Mouse (Mus musculus): ENCODE data around the gene Larp4. TPM values are rescaled to one million over a fixed set of nuclear protein-coding genes. Genes with fewer than 3 reads are reported as not detected.
"Not testable (repeated sequence)": the region's sequence is repeated elsewhere in the genome, so short reads cannot be mapped to it uniquely, and the experiment has no call there.

Gene Larp4
- polyA plus RNA-seq, 1 experiment from 2014 or later = 46.4 TPM

DNA sequence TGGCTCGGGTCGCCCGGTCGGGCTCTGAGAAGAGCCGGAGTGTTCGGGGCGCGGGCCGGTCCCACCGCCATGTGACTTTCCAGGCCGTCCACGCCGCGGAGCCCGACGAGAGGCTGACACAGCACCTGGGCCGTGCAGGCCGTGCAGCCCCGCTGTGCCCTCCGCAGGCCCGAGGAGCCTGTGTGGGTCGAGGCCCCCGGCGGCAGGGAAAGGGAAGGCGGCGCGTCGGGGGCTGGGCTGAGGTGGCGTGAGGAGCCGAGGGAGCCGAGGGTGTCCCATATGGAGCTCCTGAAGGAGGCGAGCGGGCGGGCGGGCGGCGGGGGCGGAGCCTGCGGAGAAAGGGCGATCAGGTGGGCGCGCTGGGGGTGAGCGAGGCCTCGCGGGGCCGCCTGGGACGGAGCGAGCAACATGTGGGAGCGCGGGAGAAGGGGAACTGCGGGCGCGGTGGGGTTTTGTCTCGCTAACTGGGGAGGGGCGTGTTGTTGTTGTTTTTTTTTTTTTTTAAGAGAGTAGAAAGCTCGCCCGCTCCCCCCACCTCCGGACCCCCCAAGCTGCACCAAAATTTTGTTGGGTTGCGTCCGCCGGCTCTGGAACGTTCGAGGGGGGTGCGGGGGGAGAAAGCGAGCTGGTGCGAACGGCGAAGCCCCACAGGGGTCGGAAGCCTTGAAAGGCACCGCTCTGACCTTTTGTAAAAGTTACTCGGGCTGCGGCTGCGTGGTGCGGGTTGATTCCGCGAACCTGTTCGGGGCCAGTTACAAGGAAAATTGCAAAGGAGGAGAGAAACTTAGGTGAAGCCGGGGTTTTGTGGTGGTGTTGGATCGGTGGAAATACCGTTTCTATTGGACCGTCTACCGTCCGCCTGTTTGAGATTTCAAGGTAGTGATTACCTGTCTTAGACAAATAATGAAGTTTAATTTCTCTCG, 3.4 kb downstream of the Larp4 start:
- peak; percentile 88 for ATAC-seq
- peak overlapping the region; percentile 99 for H3K4me3 ChIP-seq (replicated peaks)
- peak overlapping the region; percentile 65 for H3K4me2 ChIP-seq (replicated peaks)
- H3K9ac ChIP-seq = peak overlapping the region; percentile 95
- H3K4me1 ChIP-seq (replicated peaks) = 0 out of 2 replicates have a peak, but pooled peaks cover 3% of the 10 kb centered on the region
- H3K27me3 ChIP-seq (replicated peaks) = no peaks in the 10 kb centered on the region
- no peaks in the 10 kb centered on the region for H3K36me3 ChIP-seq
- peak overlapping the region; percentile 99 for H3K27ac ChIP-seq
- H3K9me3 ChIP-seq = no peaks in the 10 kb centered on the region
- under 1% methylated on average over 83 of the region's 84 CpGs for WGBS

DNA sequence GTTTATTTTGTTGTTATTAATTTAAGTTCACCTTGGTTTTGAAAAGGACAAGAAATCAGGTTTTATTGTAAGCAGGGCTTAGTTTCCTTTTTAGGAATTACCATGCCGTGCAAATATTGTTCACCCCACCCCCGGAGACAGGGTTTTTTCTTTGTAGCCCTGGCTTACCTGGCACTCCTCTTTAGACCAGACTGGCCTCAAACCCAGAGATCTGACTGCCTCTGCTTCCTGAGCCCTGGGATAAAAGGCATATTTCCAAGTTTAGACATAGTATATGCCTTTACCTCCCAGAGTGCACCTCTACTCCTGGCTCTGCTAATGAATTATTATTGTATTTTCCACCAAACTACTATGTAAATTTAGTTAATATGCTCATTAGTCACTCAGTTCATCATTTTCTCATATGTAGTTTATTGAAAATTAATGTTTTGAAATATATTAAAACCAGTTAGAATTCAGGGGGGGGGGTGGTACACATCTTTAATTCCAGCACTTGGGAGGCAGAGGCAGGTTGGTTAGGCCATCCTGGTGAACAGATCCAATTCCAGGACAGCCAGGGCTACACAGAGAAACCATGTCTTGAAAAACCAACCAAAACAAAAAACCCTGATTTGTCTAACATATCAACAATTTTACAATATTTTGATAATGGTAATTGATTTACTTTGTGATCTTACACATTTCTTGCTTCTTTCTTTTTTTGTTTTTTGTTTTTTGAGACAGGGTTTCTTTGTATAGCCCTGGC, 4.8 kb downstream of the Larp4 start:
- Histone ChIP-seq H3K4me3 (replicated peaks) (no peak overlapping the region), H3K27me3 (replicated peaks) (no peaks in the 10 kb centered on the region), H3K4me1 (replicated peaks) (0 out of 2 replicates have a peak, but pooled peaks cover 3% of the 10 kb centered on the region), H3K9me3 (no peaks in the 10 kb centered on the region), H3K36me3 (no peaks in the 10 kb centered on the region), H3K4me2 (replicated peaks) (peak overlapping the region; percentile 65; the same call in 1 of the 2 replicates), H3K27ac (no peak overlapping the region), H3K9ac (no peak overlapping the region)
- WGBS = 60% methylated on average over 2 of the region's 2 CpGs
- ATAC-seq = no peak

DNA sequence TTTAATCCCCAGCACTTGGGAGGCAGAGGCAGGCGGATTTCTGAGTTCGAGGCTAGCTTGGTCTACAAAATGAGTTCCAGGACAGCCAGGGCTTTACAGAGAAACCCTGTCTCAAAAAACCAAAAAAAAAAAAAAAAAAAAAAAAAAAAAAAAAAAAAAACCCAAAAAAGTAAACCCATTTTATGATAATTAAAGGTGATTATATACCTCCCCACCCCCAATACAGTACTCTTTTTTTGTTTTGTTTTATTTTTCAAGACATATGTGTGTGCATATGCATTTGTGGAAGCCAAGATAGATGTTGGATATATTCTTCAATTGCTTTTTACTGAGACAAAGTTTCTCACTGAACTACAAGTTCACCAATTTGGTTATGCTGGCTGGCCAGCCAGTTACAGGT, 6.3 kb downstream of the Larp4 start:
- not testable (repeated sequence) for H3K9me3 ChIP-seq; H3K4me2 ChIP-seq (replicated peaks); H3K4me1 ChIP-seq (replicated peaks); H3K36me3 ChIP-seq; ATAC-seq; H3K4me3 ChIP-seq (replicated peaks); H3K9ac ChIP-seq; H3K27me3 ChIP-seq (replicated peaks); H3K27ac ChIP-seq
- WGBS = 92% methylated on average over 2 of the region's 2 CpGs

DNA sequence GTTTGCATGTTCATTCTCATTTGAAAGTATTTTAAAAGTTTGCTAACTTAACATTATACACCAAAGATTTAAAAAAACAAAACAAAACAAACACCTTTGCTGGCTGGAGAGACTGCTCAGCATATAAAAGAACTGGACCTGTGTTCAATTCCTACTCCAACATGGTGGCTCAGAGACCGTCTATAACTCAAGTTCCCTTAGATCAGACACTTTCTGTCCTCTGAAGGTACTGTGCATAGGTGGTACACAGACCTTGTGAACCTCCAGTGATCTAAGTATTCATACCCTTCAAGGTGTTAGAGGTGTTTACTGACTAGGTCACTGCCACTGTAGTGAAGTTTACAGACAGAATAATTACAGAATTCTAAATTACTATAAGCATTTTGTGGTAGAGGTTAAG, 9.4 kb downstream of the Larp4 start:
- H3K9me3 ChIP-seq = no peaks in the 10 kb centered on the region
- H3K36me3 ChIP-seq = no peaks in the 10 kb centered on the region
- no peak overlapping the region for H3K4me2 ChIP-seq (replicated peaks)
- no peak overlapping the region for H3K9ac ChIP-seq
- H3K27me3 ChIP-seq (replicated peaks) = no peaks in the 10 kb centered on the region
- H3K27ac ChIP-seq = no peak overlapping the region
- ATAC-seq = no peak
- H3K4me3 ChIP-seq (replicated peaks) = no peak overlapping the region
- 69% methylated on average over 1 of the region's 1 CpGs for WGBS
- H3K4me1 ChIP-seq (replicated peaks) = 0 out of 2 replicates have a peak, but pooled peaks cover 5% of the 10 kb centered on the region

DNA sequence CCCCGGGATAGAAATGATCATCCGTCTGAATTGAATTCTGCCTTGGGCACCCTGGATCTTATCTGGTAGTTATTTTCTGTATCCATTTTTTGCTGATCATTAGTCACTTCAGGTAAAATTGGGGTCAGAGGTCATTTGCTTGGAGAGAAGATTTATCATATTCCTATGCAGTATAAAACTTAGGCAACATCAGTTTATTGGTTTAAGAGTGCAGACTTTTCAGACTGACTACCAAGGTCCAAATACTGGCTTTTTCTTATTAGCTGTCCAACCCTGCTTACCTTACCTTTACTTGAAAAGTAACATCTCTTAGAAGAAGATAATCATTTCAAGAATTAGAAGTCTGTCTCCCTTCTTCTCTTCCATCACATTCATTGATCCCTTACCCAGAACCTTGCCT, 9.8 kb downstream of the Larp4 start:
- Histone ChIP-seq H3K27me3 (replicated peaks) (no peaks in the 10 kb centered on the region), H3K9me3 (no peaks in the 10 kb centered on the region), H3K4me1 (replicated peaks) (0 out of 2 replicates have a peak, but pooled peaks cover 2% of the 10 kb centered on the region), H3K36me3 (no peaks in the 10 kb centered on the region), H3K4me2 (replicated peaks) (no peak overlapping the region), H3K27ac (no peak overlapping the region), H3K4me3 (replicated peaks) (no peak overlapping the region), H3K9ac (no peak overlapping the region)
- peak; percentile 62 for ATAC-seq
- WGBS = 54% methylated on average over 2 of the region's 2 CpGs

DNA sequence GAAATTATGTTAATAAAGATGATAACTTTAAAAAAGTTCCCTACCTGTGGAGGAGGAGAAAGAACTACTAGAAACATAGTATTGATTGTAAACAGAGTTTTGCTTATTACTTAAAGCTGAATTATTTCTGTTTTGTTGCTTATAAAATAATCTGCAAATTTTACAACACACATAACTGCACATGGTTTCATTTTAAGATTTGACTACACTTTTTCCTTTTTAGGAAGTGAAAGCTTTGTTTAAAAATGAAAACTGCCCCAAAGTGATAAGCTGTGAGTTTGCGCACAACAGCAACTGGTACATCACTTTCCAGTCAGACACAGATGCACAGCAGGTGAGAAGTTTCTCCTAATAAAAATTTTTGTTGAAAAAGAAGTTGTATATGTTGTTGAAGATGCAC, 23.2 kb downstream of the Larp4 start:
- WGBS = 91% methylated on average over 1 of the region's 1 CpGs
- H3K36me3 ChIP-seq = peaks cover 5% of the 10 kb centered on the region
- ATAC-seq = no peak

DNA sequence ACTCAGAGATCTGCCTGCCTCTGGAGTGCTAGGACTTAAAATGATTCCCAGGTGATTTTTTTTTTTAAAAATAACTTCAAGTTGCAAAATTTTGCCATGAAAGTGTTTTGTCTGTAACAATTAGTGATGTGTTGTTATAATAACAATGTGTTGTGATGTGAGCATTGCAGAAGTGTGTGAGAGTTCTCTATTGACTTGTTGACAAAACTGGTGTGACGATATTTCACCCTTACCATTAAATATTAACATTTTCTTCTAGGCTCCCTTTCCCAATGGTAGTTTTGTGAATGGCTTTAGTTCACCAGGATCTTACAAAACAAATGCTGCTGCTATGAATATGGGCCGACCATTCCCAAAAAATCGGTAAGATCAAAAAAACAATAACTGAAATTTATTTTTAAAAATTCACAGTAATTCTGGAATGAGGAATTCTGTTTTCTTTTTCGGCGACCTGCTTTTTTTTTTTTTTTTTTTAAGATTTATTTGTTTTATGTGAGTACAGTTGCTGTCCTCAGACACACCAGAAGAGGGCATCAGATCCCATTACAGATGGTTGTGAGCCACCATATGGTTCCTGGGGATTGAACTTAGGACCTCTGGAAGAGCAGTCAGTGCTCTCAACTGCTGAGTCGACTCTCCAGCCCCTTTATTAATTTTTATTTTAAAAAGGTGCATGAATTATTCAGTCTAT, 27.4 kb downstream of the Larp4 start:
- ATAC-seq = no peak
- Histone ChIP-seq H3K27ac (no peak overlapping the region), H3K4me1 (replicated peaks) (no peaks in the 10 kb centered on the region), H3K9ac (no peak overlapping the region), H3K27me3 (replicated peaks) (no peaks in the 10 kb centered on the region), H3K4me2 (replicated peaks) (no peak overlapping the region), H3K36me3 (peaks cover 12% of the 10 kb centered on the region), H3K9me3 (no peaks in the 10 kb centered on the region), H3K4me3 (replicated peaks) (no peak overlapping the region)
- WGBS = 94% methylated on average over 6 of the region's 6 CpGs

More for the DNA sequence above, 23.2 kb downstream of the Larp4 start:
- H3K9me3 ChIP-seq = no peaks in the 10 kb centered on the region
- H3K27ac ChIP-seq = no peak overlapping the region
- H3K27me3 ChIP-seq (replicated peaks) = no peaks in the 10 kb centered on the region
- H3K4me2 ChIP-seq (replicated peaks) = no peak overlapping the region
- no peak overlapping the region for H3K9ac ChIP-seq
- H3K4me1 ChIP-seq (replicated peaks) = no peaks in the 10 kb centered on the region
- H3K4me3 ChIP-seq (replicated peaks) = no peak overlapping the region

DNA sequence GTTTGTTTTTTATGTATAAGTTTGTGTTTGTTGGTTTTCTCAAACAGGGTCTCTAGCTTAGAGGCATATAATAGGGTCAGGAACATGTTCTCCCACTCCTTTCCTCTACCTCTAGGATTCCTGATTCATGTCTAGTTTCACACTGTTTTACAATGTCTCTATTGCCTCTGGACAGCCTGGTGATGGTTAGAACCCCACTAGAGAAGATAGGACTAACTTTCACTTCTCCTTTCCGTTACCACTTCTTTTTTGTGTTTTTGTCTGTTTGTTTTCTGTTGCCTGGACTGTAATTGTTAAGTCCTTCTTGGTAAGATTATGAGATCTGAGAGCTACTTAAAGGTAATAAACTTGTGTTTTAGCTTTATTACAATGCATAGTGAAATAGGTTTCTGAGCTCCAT, 29.5 kb downstream of the Larp4 start:
- no peak overlapping the region for H3K9ac ChIP-seq
- H3K4me3 ChIP-seq (replicated peaks) = no peak overlapping the region
- no peaks in the 10 kb centered on the region for H3K4me1 ChIP-seq (replicated peaks)
- H3K36me3 ChIP-seq = peaks cover 18% of the 10 kb centered on the region
- H3K4me2 ChIP-seq (replicated peaks) = no peak overlapping the region
- no peaks in the 10 kb centered on the region for H3K9me3 ChIP-seq
- 90% methylated on average over 1 of the region's 1 CpGs for WGBS
- no peak overlapping the region for H3K27ac ChIP-seq
- no peak for ATAC-seq
- H3K27me3 ChIP-seq (replicated peaks) = no peaks in the 10 kb centered on the region

DNA sequence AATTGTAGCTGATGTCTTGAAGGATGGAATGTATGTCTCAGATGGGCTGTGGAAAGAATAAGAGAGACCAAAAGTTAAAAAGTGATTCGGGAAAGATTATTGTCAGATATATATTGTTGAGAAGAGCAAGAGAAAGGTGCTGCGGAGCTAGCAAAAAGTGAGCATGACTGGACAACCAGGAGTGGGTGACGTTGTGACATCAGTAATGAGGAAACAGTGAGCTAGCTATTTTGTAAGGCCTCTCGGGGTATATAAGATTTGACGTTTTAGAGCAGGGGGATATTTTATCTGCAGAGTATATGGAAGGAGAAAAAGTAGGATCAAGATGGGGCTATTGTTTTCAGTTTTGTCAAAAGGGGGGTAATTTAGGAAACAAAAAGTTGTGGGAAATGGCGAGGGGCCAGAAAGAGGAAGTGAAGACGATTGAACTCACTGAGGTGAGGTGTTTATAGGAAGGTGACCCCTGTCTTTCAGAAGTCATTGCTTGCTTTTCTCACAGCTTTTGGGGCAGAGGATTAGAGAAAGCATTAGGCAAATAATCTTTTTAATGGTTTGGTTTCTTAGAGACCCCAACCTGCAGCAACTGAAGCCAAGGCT, 34.9 kb downstream of the Larp4 start:
- no peak overlapping the region for H3K9ac ChIP-seq
- H3K4me2 ChIP-seq (replicated peaks) = no peak overlapping the region
- H3K9me3 ChIP-seq = no peaks in the 10 kb centered on the region
- WGBS = 84% methylated on average over 7 of the region's 7 CpGs
- H3K27me3 ChIP-seq (replicated peaks) = no peaks in the 10 kb centered on the region
- H3K27ac ChIP-seq = no peak overlapping the region
- H3K4me3 ChIP-seq (replicated peaks) = no peak overlapping the region
- peaks cover 33% of the 10 kb centered on the region for H3K36me3 ChIP-seq
- ATAC-seq = no peak
- no peaks in the 10 kb centered on the region for H3K4me1 ChIP-seq (replicated peaks)

DNA sequence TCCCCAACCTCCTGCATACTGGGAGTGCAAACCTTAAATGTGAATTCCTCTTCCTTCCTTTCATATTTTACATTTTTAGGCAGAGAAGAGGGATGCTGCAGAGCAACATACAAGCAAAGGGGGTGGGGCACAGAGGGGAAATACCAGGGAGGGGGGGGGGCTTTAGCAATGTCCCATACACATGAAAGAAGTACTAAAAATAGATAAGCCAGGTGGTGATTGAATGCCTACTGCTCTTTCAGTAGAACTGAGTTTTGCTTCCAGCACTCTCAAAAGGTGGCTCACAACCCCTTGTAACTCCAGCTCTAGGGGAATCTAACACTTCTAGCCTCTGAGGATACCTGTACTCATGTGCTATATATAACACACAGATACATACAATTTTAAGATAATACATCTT, 36.3 kb downstream of the Larp4 start:
- Histone ChIP-seq H3K9me3 (no peaks in the 10 kb centered on the region), H3K4me2 (replicated peaks) (no peak overlapping the region), H3K36me3 (peaks cover 36% of the 10 kb centered on the region), H3K4me3 (replicated peaks) (no peak overlapping the region), H3K27me3 (replicated peaks) (no peaks in the 10 kb centered on the region), H3K27ac (no peak overlapping the region), H3K4me1 (replicated peaks) (no peaks in the 10 kb centered on the region), H3K9ac (no peak overlapping the region)
- no peak for ATAC-seq

DNA sequence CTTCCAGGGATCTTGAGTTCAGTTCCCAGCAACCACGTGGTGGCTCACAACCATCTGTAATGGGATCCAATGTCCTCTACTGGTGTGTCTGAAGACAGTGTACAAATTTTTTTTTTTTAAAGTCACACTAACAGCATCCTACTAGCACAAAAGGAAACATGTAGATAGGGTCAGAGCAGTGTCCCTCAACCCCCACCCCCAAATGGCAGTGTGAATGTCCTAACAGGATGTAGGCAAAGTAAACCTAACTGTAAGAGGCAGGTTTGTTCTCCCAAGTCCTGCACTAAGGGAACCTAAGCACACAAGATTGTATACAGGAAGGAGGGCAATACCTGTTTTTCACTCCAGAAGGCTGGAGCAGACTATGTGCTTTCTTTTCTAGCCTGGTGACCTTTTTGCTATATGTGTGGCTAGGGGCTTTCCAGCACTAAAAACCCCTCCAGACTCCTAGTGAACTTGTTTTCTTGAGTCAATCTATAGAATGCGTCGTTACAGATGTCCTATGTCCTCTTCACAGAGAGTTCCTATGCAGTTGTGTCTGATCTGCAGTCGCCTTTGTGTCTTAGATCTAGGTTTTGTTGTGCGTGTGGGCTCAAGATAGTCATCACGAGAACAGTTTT, 48.5 kb downstream of the Larp4 start:
- no peak overlapping the region for H3K27ac ChIP-seq
- 80% methylated on average over 6 of the region's 6 CpGs for WGBS

More for the DNA sequence above, 48.5 kb downstream of the Larp4 start:
- H3K9ac ChIP-seq = no peak overlapping the region
- H3K4me1 ChIP-seq (replicated peaks) = 0 out of 2 replicates have a peak, but pooled peaks cover 4% of the 10 kb centered on the region
- no peak overlapping the region for H3K4me3 ChIP-seq (replicated peaks)
- H3K4me2 ChIP-seq (replicated peaks) = no peak overlapping the region
- H3K36me3 ChIP-seq = no peaks in the 10 kb centered on the region
- ATAC-seq = no peak
- H3K27me3 ChIP-seq (replicated peaks) = no peaks in the 10 kb centered on the region
- H3K9me3 ChIP-seq = no peaks in the 10 kb centered on the region

Data from intestine, embryonic 15.5 days (tissue).